Mouse (Mus musculus) lung, postnatal 0 days (tissue): ENCODE data around the gene Ankdd1b. TPM values are rescaled to one million over a fixed set of nuclear protein-coding genes. Genes with fewer than 3 reads are reported as not detected.
A peak's percentile ranks its signal among the peaks of the same experiment; 100 is the strongest.

Experiments used
- ATAC-seq: fragments of 200-750 bp; cut with Nextera tagmentation; 2 replicates; pipeline ENCODE4 v1.8.0; 2017; ENCODE audit warnings: moderate library complexity
- DNase-seq: peaks from one replicate; pipeline ENCODE4 v3.0.0-alpha.2; 2016; ENCODE audit warnings: low spot score
- H3K27ac ChIP-seq: fragments of 300-500 bp; sonication (generic); 2 replicates; pipeline ENCODE4 v1.5.1; 2014; ENCODE audit warnings: antibody characterized with exemption, mild to moderate bottlenecking, low read length, mixed read lengths
- H3K27me3 ChIP-seq: fragments of 300-500 bp; sonication (generic); replicated peaks from 2 replicates; pipeline ENCODE4 v1.6.1; 2014; ENCODE audit warnings: low read length, mixed read lengths; ENCODE audit not compliant: insufficient read depth
- H3K36me3 ChIP-seq: fragments of 300-500 bp; sonication (generic); 2 replicates; pipeline ENCODE4 v1.6.1; 2014; ENCODE audit warnings: low read length, mixed read lengths; ENCODE audit not compliant: insufficient read depth
- H3K4me1 ChIP-seq: fragments of 300-500 bp; sonication (generic); 2 replicates; pipeline ENCODE4 v1.6.1; 2014; ENCODE audit warnings: antibody characterized with exemption, low read depth, low read length, mixed read lengths; ENCODE audit not compliant: insufficient read depth
- H3K4me2 ChIP-seq: fragments of 300-500 bp; sonication (generic); replicated peaks from 2 replicates; pipeline ENCODE4 v1.6.1; 2014; ENCODE audit warnings: low read depth, mild to moderate bottlenecking, low read length, moderate library complexity, mixed read lengths
- H3K4me3 ChIP-seq: fragments of 300-500 bp; sonication (generic); 2 replicates; pipeline ENCODE4 v1.5.1; 2014; ENCODE audit warnings: low read depth, low read length
- H3K9ac ChIP-seq: fragments of 300-500 bp; sonication (generic); replicated peaks from 2 replicates; pipeline ENCODE4 v1.6.1; 2014; ENCODE audit warnings: low read depth, mild to moderate bottlenecking
- H3K9me3 ChIP-seq: fragments of 300-500 bp; sonication (generic); 2 replicates; pipeline ENCODE4 v1.6.1; 2016; ENCODE audit warnings: low read length, mixed read lengths
- CTCF ChIP-seq: IDR thresholded peaks from 2 replicates; pipeline ENCODE4 v1.5.1; 2016; ENCODE audit warnings: antibody characterized with exemption, mild to moderate bottlenecking
- EP300 ChIP-seq: IDR thresholded peaks from 2 replicates; pipeline ENCODE4 v1.6.1; 2016; ENCODE audit warnings: antibody characterized with exemption, mild to moderate bottlenecking, control low read depth
- WGBS: fragments of 180-500 bp; shearing (Covaris S2); extraction: QIAGEN DNeasy Blood & Tissue Kit; methylation state at CpG from one replicate; pipeline ENCODE4 v1.1.7; 2014; 5-methylcytosine and 5-hydroxymethylcytosine counted together
- polyA plus RNA-seq: library from polyadenylated mRNA; unstranded; fragments of >200 nt; fragmentation: Nextera tagmentation; extraction: Ambion mirVana; gene quantifications from 2 replicates; pipeline ENCODE4 v1.2.1, GENCODE M21; 2015

The Ankdd1b gene
- polyA plus RNA-seq, 1 experiment from 2014 or later: 0.24 TPM

DNA sequence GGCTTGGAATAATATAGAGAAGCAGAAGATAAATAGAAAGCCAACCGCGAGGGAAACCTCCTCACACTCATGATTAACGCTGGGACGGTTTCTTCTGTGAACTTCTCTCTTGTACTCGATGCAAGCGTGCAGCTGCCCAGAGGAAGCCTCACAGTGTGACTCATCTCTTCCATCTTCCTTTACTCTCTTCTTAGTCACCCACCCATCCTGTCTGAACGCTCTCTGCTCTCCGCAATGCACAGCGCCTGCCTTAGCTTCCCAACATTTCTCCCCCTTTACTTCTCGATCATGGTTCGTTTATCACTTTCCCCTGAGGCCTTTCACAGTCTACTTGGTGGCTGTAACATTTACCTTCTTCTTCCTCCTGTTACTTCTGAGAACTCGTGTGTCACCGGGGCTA is 39.6 kb upstream of the Ankdd1b start:
- no peak overlapping the region for H3K9ac ChIP-seq
- no peaks in the 10 kb centered on the region for H3K27me3 ChIP-seq
- H3K9me3 ChIP-seq: no peaks in the 10 kb centered on the region
- no peak overlapping the region for H3K4me2 ChIP-seq
- peak; percentile 66 for DNase-seq
- no peak overlapping the region for H3K4me3 ChIP-seq
- peak overlapping the region; percentile 34 for H3K27ac ChIP-seq
- ATAC-seq: peak; percentile 77
- peaks cover 11% of the 10 kb centered on the region; the same call in 1 of the 2 replicates for H3K4me1 ChIP-seq
- no peaks in the 10 kb centered on the region for H3K36me3 ChIP-seq
- peak; percentile 32 for TF ChIP-seq EP300
- TF ChIP-seq CTCF: no peak
- 55% methylated on average over 13 of the region's 13 CpGs for WGBS

DNA sequence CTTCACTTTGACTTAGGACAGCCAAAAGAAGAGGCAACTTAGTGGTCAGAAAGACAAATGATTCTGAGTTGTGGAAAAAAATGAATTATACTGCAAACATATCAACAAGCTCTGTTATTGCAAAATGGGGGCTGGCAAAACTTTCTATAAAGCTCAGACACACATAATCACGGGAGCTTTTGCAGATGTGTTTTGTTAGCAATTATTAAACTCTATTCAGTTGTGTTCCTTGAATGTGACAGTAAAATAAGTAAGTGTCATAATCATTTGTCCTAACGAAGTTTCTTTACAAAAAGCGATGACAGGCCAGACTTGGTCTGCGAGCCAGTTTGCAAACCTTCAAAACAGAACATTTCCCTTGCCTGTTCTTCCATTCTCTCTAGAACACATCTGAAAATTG is 36.5 kb upstream of the Ankdd1b start:
- H3K36me3 ChIP-seq: no peaks in the 10 kb centered on the region
- H3K27ac ChIP-seq: no peak overlapping the region
- H3K4me1 ChIP-seq: peaks cover 5% of the 10 kb centered on the region; the same call in 1 of the 2 replicates
- no peaks in the 10 kb centered on the region for H3K27me3 ChIP-seq
- no peaks in the 10 kb centered on the region for H3K9me3 ChIP-seq
- peak; percentile 43 for ATAC-seq
- TF ChIP-seq EP300 (peak; percentile 53; the same call in 1 of the 2 replicates), CTCF (no peak)
- peak; percentile 66 for DNase-seq
- H3K4me2 ChIP-seq: no peak overlapping the region
- H3K4me3 ChIP-seq: no peak overlapping the region
- 58% methylated on average over 4 of the region's 4 CpGs for WGBS
- H3K9ac ChIP-seq: no peak overlapping the region

DNA sequence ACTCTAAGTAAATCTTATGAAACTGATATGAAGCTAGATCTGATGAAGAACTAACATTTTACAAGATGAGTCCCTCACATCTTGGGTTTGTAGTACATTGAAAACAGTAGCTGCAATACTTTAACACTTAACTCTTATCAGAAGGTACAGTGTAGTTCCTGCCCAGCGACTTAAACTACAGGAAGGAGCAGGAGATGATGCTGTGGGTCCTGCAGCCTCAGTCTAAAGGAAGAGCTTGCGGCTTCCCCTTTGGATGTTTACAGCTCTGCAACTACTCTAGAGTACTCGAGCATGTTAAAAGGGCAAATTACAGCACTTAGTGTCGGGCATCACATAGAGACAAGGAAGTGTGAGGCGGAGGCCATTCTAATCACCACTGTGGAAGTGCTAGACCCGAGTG is 35.3 kb upstream of the Ankdd1b start:
- Histone ChIP-seq H3K4me1 (no peaks in the 10 kb centered on the region; the same call in 1 of the 2 replicates), H3K27ac (no peak overlapping the region), H3K4me3 (no peak overlapping the region), H3K4me2 (no peak overlapping the region), H3K9ac (no peak overlapping the region), H3K27me3 (no peaks in the 10 kb centered on the region), H3K36me3 (no peaks in the 10 kb centered on the region), H3K9me3 (no peaks in the 10 kb centered on the region)
- 54% methylated on average over 6 of the region's 6 CpGs for WGBS
- DNase-seq: no peak
- no peak for TF ChIP-seq EP300
- no peak for TF ChIP-seq CTCF
- ATAC-seq: no peak

DNA sequence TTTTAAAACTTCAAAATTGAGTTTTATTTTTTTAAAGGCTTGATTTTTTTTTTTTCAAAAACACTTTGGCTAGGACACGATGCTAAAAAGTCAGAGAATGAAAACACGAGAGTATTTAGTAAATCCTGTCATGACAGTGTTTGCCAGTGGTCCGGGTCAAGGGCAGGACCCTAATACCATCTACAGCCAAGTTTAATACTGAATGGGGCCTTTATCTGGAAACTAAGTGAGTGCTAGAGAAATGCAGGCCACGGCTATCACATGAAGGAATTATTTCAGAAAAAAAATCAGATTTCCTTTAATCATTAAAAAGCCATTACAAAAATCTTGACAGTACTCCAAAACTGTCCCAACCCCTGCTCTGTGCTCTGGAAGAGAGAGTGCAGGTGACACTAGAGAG is 34.7 kb upstream of the Ankdd1b start:
- WGBS: 55% methylated on average over 4 of the region's 4 CpGs
- Histone ChIP-seq H3K27me3 (no peaks in the 10 kb centered on the region), H3K9me3 (no peaks in the 10 kb centered on the region), H3K27ac (no peak overlapping the region), H3K9ac (no peak overlapping the region), H3K4me1 (no peaks in the 10 kb centered on the region; the same call in 1 of the 2 replicates), H3K36me3 (no peaks in the 10 kb centered on the region), H3K4me3 (no peak overlapping the region), H3K4me2 (no peak overlapping the region)
- TF ChIP-seq CTCF (no peak), EP300 (no peak)
- ATAC-seq (no peak), DNase-seq (no peak)

DNA sequence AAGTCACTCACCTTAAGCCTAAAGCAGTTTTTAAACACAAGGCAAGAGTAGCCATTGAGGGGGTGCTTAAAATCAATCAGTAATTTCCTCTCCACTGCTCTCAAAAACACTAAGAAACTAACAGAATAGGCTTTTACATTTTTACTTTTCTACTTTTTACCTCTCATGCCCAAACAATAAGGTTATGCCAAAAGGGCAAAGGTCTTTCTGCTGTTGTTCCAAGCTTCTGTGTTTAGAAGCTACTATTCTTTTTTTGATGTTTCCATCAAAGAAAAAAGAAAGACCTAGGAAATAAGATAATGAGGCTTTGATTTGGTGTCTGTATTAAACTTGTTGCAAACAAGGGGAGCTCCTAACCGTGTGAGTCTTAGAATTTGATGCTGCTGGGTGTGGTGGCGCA is 28.9 kb upstream of the Ankdd1b start:
- Histone ChIP-seq H3K4me1 (no peaks in the 10 kb centered on the region), H3K9me3 (no peaks in the 10 kb centered on the region), H3K27ac (no peak overlapping the region), H3K9ac (no peak overlapping the region), H3K36me3 (no peaks in the 10 kb centered on the region), H3K4me2 (no peak overlapping the region), H3K4me3 (no peak overlapping the region), H3K27me3 (no peaks in the 10 kb centered on the region)
- 83% methylated on average over 2 of the region's 2 CpGs for WGBS
- ATAC-seq (no peak), DNase-seq (no peak)
- TF ChIP-seq CTCF (no peak), EP300 (no peak)

DNA sequence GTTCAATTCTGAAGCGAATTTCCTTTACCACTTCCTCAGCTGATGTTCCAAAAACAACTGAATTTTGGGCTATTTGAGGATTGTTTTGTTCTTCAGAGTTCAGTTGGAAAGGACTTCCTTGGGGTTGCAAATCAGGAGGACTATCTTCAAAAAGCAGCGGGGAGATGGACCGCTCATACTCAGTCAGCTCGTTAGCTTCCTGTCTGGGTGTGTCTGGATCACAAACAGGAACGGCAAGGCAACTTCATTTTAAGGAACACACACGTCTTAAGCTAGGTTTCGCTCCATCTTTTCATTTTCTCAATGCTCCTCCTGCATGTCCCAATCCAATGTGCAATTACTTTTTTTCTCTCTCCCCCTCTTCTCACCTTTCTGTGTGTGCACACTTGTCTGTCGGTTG is 25.6 kb upstream of the Ankdd1b start:
- ATAC-seq (no peak), DNase-seq (no peak)
- no peak overlapping the region for H3K4me3 ChIP-seq
- TF ChIP-seq EP300 (no peak), CTCF (no peak)
- H3K9me3 ChIP-seq: no peaks in the 10 kb centered on the region
- H3K4me2 ChIP-seq: no peak overlapping the region
- H3K27ac ChIP-seq: no peak overlapping the region
- H3K9ac ChIP-seq: no peak overlapping the region
- 80% methylated on average over 8 of the region's 8 CpGs for WGBS
- H3K27me3 ChIP-seq: no peaks in the 10 kb centered on the region
- no peaks in the 10 kb centered on the region for H3K4me1 ChIP-seq
- H3K36me3 ChIP-seq: no peaks in the 10 kb centered on the region

DNA sequence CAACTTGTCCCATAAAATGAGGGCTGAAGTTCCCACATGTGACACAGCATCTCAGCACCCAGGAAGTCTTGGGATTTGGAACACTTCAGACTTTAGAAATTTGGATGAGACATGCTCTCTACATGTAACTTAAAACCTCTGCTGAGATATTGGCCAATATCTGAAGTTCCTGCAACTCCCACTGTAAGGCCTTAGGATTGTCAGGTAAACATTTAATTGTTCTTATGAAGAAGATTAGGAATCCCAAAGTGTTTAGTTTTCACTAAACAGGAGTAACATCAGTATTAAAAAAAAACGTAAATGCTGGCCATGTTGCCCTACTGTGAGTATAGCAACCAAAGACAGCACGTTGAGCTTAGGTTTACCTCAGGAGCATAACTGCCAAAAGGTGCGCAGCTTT is 19.4 kb upstream of the Ankdd1b start, which contains the start of gene Gm17622:
Gm17622 (plus strand) TSS at position 301 of the 400 bp plus-strand sequence.
- 92% methylated on average over 3 of the region's 3 CpGs for WGBS
- no peak for DNase-seq
- H3K9me3 ChIP-seq: no peaks in the 10 kb centered on the region

More for the DNA sequence above, 19.4 kb upstream of the Ankdd1b start, which contains the start of gene Gm17622:
- no peak within 1 kb of the TSS for H3K9ac ChIP-seq
- no peaks in the 10 kb centered on the region for H3K4me1 ChIP-seq
- no peak within 1 kb of the TSS for H3K4me2 ChIP-seq
- H3K36me3 ChIP-seq: peaks cover 9% of the 10 kb centered on the region; the same call in 1 of the 2 replicates
- no peak for TF ChIP-seq EP300
- no peak for TF ChIP-seq CTCF
- no peak for ATAC-seq
- no peak within 1 kb of the TSS for H3K4me3 ChIP-seq
- H3K27me3 ChIP-seq: no peaks in the 10 kb centered on the region
- H3K27ac ChIP-seq: no peak within 1 kb of the TSS
